Mouse (Mus musculus) megakaryocyte, embryonic 14.5 days (primary cell): ENCODE data around the gene Gm48551.

Source experiments
- FLI1 ChIP-seq: IDR thresholded peaks from 2 replicates; pipeline ENCODE4 v1.6.1; 2012; ENCODE audit warnings: low read length, inconsistent platforms, mixed read lengths
- GATA1 ChIP-seq: IDR thresholded peaks from 3 replicates; pipeline ENCODE4 v1.6.1; 2012; ENCODE audit warnings: mixed read lengths, low read length, inconsistent platforms, borderline replicate concordance

DNA sequence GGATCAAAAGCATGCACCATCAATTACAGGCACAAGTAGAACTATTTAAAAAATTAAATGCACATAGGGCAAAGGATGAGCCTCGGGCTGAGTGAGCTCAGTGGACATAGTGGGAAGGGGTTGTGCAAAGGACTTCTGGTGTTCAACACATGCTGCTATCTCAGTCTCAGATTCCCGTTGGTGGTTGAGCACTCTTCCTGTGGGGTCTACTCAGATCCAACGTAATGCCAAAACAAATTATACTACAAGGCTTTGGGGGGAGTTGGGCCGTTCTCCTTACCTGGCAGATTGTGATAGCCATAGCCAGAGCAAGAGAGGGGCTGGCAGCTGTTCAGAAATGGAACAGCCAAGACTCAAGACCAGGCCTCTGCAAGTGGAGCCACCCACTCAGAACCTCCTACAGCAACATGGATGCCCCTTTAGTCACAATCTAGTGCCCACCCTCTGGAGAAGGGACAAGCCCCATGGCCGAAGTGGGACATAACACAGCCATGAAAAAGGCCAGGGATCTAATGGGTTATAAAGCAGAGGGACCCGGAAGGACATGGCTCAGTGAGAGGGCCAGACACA is 4.4 kb upstream of the Gm48551 start:
- TF ChIP-seq GATA1 (no peak), FLI1 (no peak)
